Mouse (Mus musculus) layer of hippocampus, postnatal 14 days (tissue): ENCODE data around the gene Lipc. TPM values are rescaled to one million over a fixed set of nuclear protein-coding genes. Genes with fewer than 3 reads are reported as not detected.

Source experiments
- DNase-seq, 2 experiments: peaks; one replicate each; pipeline ENCODE4 v3.0.0; 2021 to 2022; ENCODE audit warnings: low spot score in 2 of 2, mixed read lengths in 1 of 2
- long read RNA-seq, 2 experiments: library from polyadenylated mRNA; stranded (forward); transcript quantifications; one replicate each; pipeline ENCODE4 v2.0.0; 2021
- total RNA-seq, 2 experiments: library from RNA; stranded (reverse); gene quantifications; 2 replicates each; pipeline ENCODE4 v1.2.3; 2021

The Lipc gene
- 1 to 10 TPM in 1 of 2 experiments, under 1 TPM in 1; 0.45 to 1.1 TPM for total RNA-seq
- long read RNA-seq, experiment 1, result 0 reads
- long read RNA-seq, experiment 2, partial matches to known transcripts, result 1 of 1 reads
- long read RNA-seq, experiment 2, other reads (novel, unspliced or antisense), result 0 of 1 reads

DNA sequence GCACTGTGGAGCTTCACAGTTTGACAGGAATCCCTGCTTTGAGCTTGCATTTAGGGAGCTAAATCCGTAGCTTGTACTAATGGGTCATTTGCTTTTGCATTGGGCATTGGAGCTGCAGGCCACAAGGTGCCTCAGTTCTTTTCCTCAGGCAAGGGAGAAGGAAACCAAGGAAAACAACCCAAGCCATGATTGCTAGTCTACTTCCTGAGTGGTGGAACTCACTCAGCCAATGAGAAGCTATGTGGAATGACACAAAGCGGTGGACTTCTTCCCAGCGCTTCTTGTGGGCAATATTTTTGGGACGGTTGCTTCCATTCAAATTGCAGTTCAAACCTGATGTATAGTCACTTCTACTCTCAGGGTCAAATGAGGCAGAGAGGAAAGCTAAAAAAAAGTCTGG lies at the start of gene Lipc:
Gene Lipc (minus strand): TSS at position 101 of the 400 bp plus-strand sequence.
- no peak for DNase-seq

GRCm38 (mm10) chr9:70999161-70999560 lies 47.1 kb upstream of the Lipc start:
- no peak for DNase-seq

- DNase-seq, result peak; percentile 51 to 52
Observed at GRCm38 (mm10) chr9:70998719-70999118, 46.7 kb upstream of the Lipc start.

GRCm38 (mm10) chr9:70993326-70993725 lies 41.3 kb upstream of the Lipc start:
- no peak for DNase-seq

- DNase-seq, result no peak
Observed at GRCm38 (mm10) chr9:70991401-70991800, 39.4 kb upstream of the Lipc start.

DNA sequence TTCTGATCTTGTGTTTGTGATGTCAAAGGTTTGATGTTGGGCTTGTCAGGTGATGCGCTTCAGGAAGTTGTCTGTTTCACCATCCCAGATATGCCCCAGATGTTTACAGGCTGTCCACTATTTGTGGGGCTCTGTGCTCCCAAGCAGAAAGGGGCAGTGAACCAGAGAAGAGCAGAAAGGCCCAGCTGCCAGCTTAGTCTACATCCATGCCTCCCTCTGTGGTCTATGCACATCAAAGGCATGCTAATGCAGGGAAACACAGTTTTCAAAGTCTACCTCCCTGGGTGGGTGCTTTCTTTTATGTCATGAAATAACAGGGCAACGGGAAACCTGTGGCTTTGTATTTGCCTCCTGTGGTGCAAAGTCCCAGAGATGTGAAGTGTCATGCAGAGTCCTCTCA lies 35.2 kb upstream of the Lipc start:
- DNase-seq, result no peak

DNA sequence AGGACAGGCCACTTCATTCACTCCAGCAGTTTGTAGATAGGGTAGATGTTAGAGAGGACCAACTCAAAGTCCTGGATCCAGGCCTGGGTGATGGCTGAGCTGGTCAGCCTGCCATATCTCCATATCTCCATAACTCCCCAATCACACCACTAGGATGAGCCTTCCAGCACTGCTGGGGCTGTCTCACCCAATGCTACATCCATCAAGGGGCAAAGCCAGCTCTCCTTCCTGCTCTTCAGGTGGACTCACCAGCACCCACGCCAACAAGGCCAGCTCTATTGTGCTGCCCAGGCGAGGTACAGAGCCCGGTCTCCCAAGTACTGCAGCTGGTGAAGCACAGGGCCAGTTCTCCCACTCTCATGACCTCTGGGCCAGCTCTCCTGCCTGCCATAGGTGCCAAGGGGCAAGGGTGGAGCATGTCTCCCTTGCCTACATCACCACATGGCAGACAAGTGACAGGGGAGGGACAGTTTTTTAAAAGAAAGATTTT lies 31.0 kb upstream of the Lipc start:
- DNase-seq, result no peak

GRCm38 (mm10) chr9:70981721-70982120 lies 29.7 kb upstream of the Lipc start:
- no peak for DNase-seq

- DNase-seq, result no peak
Observed at GRCm38 (mm10) chr9:70979641-70980040, 27.6 kb upstream of the Lipc start.

DNA sequence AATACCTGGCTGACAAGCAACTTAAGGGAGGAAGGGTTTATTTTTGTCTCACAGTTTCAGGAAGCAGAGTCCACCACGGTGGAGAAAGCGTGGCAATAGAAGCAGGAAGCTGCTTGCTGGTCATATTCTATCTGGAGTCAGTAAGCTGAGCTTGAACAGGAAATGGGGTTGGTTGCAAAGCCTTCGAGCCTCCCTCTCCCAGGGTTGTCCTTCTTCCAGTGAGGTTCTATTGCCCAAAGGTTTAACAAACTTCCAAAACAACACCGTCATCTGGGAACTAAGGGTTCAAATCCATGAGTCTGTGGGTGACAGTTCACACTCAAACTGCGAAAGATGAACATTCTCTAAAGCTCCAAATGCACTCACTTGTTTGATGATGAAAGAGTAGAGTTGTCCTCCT lies 27.1 kb upstream of the Lipc start:
- DNase-seq, result no peak

DNA sequence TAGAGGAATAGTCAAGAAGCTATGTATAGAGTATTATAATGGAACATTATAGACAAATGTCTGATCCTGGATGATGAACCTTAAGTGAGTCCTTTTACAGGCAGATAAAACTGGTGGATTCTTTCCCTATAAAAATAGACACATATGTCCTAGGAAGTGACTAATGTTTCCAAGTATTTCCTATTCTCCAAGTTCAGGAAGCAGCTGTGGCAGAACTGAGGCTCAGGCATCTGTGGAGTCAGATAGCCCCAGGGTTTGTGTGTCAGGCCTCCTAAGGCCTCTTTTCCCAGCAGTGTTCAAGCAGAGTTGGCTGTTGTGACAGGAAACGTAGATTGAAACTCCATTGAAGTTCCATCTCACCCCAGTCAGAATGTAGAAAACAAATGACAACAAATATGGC lies 25.4 kb upstream of the Lipc start:
- DNase-seq, result no peak

DNA sequence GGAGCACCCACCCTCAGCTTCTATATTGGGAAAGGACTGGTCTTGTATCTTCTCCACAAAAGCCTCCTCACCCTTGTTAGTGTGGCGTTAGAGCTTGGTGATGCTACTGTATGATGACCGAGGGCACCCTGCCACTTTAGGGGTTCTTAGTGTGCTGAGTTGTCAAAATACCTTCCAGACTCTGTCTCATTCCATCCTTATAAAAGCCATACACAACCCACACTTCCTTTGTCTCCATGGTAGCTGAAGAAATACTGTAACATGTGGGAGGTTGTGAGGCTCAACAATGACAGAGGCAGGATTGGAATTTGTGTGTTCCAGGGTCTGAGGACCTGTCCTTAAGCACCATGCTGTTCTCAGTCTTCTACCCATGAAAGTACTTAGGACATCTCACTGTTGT lies 23.9 kb upstream of the Lipc start:
- no peak for DNase-seq

GRCm38 (mm10) chr9:70973286-70973685 lies 21.3 kb upstream of the Lipc start:
- DNase-seq, result no peak

- DNase-seq, result no peak
Observed at GRCm38 (mm10) chr9:70969244-70969643, 17.2 kb upstream of the Lipc start.

DNA sequence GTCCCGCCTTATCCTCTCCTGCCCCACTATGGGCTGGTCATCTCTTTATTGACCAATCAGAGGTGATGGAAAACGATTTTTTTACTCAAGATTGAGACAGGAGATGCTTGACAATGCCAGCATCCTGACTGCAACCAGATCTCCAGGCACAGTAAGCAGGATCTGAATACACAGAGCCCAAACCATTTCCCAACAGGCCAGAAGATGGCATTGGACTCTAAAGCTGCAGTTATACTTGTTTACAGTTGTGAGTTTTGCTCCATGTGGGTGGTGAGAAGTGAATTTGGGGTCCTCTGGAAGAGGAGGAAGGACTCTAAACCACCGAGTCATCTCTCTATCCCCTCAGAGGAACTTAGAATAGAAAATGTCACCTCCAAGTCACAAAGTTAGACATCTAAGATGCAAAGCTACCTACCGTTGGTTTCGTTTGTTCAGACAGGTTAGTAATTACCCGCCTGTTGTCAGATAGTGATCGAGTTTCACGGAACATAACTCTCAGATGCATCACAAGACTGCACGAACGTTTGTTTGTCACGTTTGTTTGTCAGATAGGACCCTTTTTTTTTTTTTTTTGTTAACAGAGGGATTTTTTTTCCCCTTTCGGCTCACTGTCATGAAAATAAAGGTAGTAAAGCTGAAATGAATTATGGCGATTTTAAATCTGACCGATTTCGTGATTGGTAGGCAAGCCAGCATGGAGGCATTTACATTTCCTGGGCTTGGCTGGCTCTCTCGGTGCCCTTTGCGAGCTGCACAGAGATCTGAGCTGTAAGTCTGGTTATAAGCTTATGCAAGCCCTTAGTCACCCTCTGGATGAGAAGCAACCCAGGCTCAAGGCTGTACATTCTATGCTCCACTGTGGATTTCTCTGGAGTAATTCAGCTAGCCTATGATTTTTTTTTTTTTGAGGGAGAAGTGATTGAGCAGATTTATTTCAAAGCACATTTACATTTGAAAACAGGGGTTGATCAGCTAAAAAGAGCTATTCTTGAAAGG lies 14.3 kb upstream of the Lipc start:
- DNase-seq, result no peak

- no peak for DNase-seq
Observed at GRCm38 (mm10) chr9:70965422-70965821, 13.4 kb upstream of the Lipc start.

DNA sequence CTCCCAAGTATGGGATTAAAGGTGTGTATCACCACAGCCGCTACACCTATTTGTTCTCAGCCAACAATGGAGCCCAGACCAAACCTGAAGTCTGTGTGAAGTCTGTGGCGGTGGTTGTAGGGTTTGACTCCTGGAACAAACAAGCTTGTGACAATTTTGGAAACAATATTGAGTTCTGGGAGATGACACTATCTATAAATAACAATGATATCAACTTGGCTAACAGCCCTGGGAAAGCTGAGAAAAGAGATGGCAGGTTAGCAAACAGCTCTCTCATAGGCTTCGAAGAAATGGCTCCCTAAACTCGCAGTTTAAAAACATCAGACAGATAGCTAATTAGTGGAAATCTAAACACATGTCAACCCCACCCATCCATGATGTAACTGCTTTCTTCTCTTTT lies 13.0 kb upstream of the Lipc start:
- no peak for DNase-seq

DNA sequence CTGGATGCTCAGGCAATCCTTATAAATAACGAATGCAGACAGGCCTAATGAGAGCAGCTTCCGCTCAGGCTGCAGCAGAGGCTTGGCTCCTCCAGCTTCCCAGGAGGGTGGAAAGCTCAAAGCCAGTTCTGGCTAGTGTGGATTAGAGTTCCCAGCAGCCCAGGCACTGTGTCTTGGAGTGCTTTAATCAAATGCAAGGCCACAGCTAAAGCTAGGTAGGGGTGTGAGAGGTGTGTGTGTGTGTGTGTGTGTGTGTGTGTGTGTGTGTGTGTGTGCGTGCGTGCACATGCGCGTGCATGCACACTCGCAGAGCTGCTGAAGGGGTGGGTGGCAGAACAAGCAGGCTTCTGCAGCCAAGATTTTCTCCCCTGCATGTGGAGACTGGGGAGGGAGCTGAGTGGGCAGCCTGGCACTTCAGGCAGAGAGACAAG lies 11.4 kb upstream of the Lipc start:
- peak; percentile 32 to 54 for DNase-seq

- DNase-seq, result no peak
Observed at GRCm38 (mm10) chr9:70962781-70963455, 10.9 kb upstream of the Lipc start.

GRCm38 (mm10) chr9:70960301-70960700 lies 8.3 kb upstream of the Lipc start:
- DNase-seq, result no peak

- no peak for DNase-seq
Observed at GRCm38 (mm10) chr9:70959866-70960265, 7.8 kb upstream of the Lipc start.

DNA sequence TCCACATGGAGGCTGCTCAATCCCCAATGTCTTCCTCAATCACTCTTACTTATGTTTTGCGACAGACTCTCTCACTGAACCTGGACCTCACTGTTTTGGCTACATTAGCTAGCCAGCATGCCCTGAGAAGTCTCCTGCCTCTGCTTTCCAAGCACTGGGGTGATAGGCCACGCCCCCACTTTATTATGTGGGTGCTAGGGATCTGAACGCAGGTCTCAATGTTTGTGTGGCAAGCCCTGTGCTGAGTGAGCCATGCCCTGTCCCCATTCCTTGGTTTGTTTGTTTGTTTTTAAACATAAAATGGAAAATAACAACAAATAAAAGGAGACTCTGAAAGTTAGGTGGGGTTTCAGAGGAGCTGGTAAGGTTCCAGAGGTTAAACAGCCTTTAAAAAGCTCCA lies 7.4 kb upstream of the Lipc start:
- no peak for DNase-seq
